Mouse (Mus musculus): ENCODE results near the gene Olfr1129. TPM values are rescaled to one million over a fixed set of nuclear protein-coding genes. Genes with fewer than 3 reads are reported as not detected.
"Not testable (repeated sequence)": the region's sequence is repeated elsewhere in the genome, so short reads cannot be mapped to it uniquely, and the experiment has no call there.

Gene Olfr1129
- not detected in 2 replicates for polyA plus RNA-seq (2012; rRNA removed)

GRCm38 (mm10) chr2:87573602-87574001 is at the start of gene Olfr1129:
Gene Olfr1129, plus strand, starts transcription at chr2:87573902.
- not testable (repeated sequence) for DNase-seq; H3K4me1 ChIP-seq (ENCODE audit: control insufficient read depth, insufficient read depth, low read length); H3K4me3 ChIP-seq (replicated peaks; ENCODE audit: extremely low read depth, low read depth, low read length)
- WGBS: 54% methylated on average over 1 of the region's 1 CpGs

- 25% methylated on average over 39 of the region's 39 CpGs for WGBS
- not testable (repeated sequence) for H3K4me3 ChIP-seq (replicated peaks; ENCODE audit: extremely low read depth, low read depth, low read length); H3K4me1 ChIP-seq (ENCODE audit: control insufficient read depth, insufficient read depth, low read length); DNase-seq
Observed at GRCm38 (mm10) chr2:87525899-87526616, 47.6 kb upstream of the Olfr1129 start.

- H3K4me3 ChIP-seq (replicated peaks; ENCODE audit: extremely low read depth, low read depth, low read length): no peak within 1 kb of the TSS
- H3K4me1 ChIP-seq (ENCODE audit: control insufficient read depth, insufficient read depth, low read length): no peaks in the 10 kb centered on the region
- no peak for TF ChIP-seq POLR2A (IDR thresholded peaks at IDR 0.05; ENCODE audit: borderline replicate concordance, extremely low read depth, low read depth, low read length)
- no peak for TF ChIP-seq CTCF (IDR thresholded peaks at IDR 0.05; ENCODE audit: insufficient read depth, low read length)
- DNase-seq: no peak
Observed at GRCm38 (mm10) chr2:87531496-87531895, 42.2 kb upstream of the Olfr1129 start, which contains the start of gene Olfr153. Gene Olfr153, plus strand, starts transcription at chr2:87531796.

GRCm38 (mm10) chr2:87534826-87535225 is 38.9 kb upstream of the Olfr1129 start:
- WGBS: 47% methylated on average over 2 of the region's 2 CpGs
- Histone ChIP-seq H3K4me3 (replicated peaks; ENCODE audit: extremely low read depth, low read depth, low read length) (no peak overlapping the region), H3K4me1 (ENCODE audit: control insufficient read depth, insufficient read depth, low read length) (no peaks in the 10 kb centered on the region)
- DNase-seq: no peak
- TF ChIP-seq POLR2A (IDR thresholded peaks at IDR 0.05; ENCODE audit: borderline replicate concordance, extremely low read depth, low read depth, low read length) (no peak), CTCF (IDR thresholded peaks at IDR 0.05; ENCODE audit: insufficient read depth, low read length) (no peak)

GRCm38 (mm10) chr2:87545442-87545841 is 28.3 kb upstream of the Olfr1129 start, which contains the start of gene Olfr1128:
Gene Olfr1128, minus strand, starts transcription at chr2:87545542.
- H3K4me1 ChIP-seq (ENCODE audit: control insufficient read depth, insufficient read depth, low read length): no peaks in the 10 kb centered on the region
- 75% methylated on average over 1 of the region's 1 CpGs for WGBS
- H3K4me3 ChIP-seq (replicated peaks; ENCODE audit: extremely low read depth, low read depth, low read length): no peak within 1 kb of the TSS
- DNase-seq: no peak
- no peak for TF ChIP-seq CTCF (IDR thresholded peaks at IDR 0.05; ENCODE audit: insufficient read depth, low read length)
- TF ChIP-seq POLR2A (IDR thresholded peaks at IDR 0.05; ENCODE audit: borderline replicate concordance, extremely low read depth, low read depth, low read length): no peak

- DNase-seq; H3K4me1 ChIP-seq (ENCODE audit: control insufficient read depth, insufficient read depth, low read length); H3K4me3 ChIP-seq (replicated peaks; ENCODE audit: extremely low read depth, low read depth, low read length): not testable (repeated sequence)
Observed at GRCm38 (mm10) chr2:87605912-87606311, 32.2 kb downstream of the Olfr1129 start, which contains the start of gene Olfr1130. Gene Olfr1130, plus strand, starts transcription at chr2:87606212.

GRCm38 (mm10) chr2:87626804-87627203 is 53.1 kb downstream of the Olfr1129 start, which contains the start of gene Olfr1131:
Gene Olfr1131, plus strand, starts transcription at chr2:87627104.
- DNase-seq: no peak
- Histone ChIP-seq H3K4me3 (replicated peaks; ENCODE audit: extremely low read depth, low read depth, low read length) (no peak within 1 kb of the TSS), H3K4me1 (ENCODE audit: control insufficient read depth, insufficient read depth, low read length) (no peaks in the 10 kb centered on the region)
- no peak for TF ChIP-seq CTCF (IDR thresholded peaks at IDR 0.05; ENCODE audit: insufficient read depth, low read length)
- no peak for TF ChIP-seq POLR2A (IDR thresholded peaks at IDR 0.05; ENCODE audit: borderline replicate concordance, extremely low read depth, low read depth, low read length)
- WGBS: 57% methylated on average over 3 of the region's 3 CpGs

Other genes with a start within 250 kb of the Olfr1129 start
- not detected in 2 replicates for gene Olfr1120, start 219.1 kb upstream of the Olfr1129 start, polyA plus RNA-seq (2012; rRNA removed)
- gene Olfr1121, start 204.0 kb upstream of the Olfr1129 start, polyA plus RNA-seq (2012; rRNA removed): not detected in 2 replicates
- gene Olfr1122, start 188.1 kb upstream of the Olfr1129 start, polyA plus RNA-seq (2012; rRNA removed): not detected in 2 replicates
- not detected in 2 replicates for gene Olfr1123, start 157.3 kb upstream of the Olfr1129 start, polyA plus RNA-seq (2012; rRNA removed)
- gene Olfr1124, start 143.6 kb upstream of the Olfr1129 start, polyA plus RNA-seq (2012; rRNA removed): not detected in 2 replicates
- gene Olfr1126, start 119.9 kb upstream of the Olfr1129 start, polyA plus RNA-seq (2012; rRNA removed): not detected in 2 replicates
- gene Pramel7, start 76.8 kb upstream of the Olfr1129 start, polyA plus RNA-seq (2012; rRNA removed): not detected in 2 replicates
- gene Pramel6, start 67.3 kb upstream of the Olfr1129 start, polyA plus RNA-seq (2012; rRNA removed): not detected in 2 replicates
- gene Olfr153, start 42.1 kb upstream of the Olfr1129 start, polyA plus RNA-seq (2012; rRNA removed): not detected in 2 replicates
- not detected in 2 replicates for gene Olfr1128, start 28.4 kb upstream of the Olfr1129 start, polyA plus RNA-seq (2012; rRNA removed)
- not detected in 2 replicates for gene Olfr1130, start 32.3 kb downstream of the Olfr1129 start, polyA plus RNA-seq (2012; rRNA removed)
- gene Olfr1131, start 53.2 kb downstream of the Olfr1129 start, polyA plus RNA-seq (2012; rRNA removed): not detected in 2 replicates
- gene Olfr1132, start 63.6 kb downstream of the Olfr1129 start, polyA plus RNA-seq (2012; rRNA removed): not detected in 2 replicates
- gene Olfr1133, start 73.5 kb downstream of the Olfr1129 start, polyA plus RNA-seq (2012; rRNA removed): not detected in 2 replicates
- not detected in 2 replicates for gene Olfr1134, start 84.6 kb downstream of the Olfr1129 start, polyA plus RNA-seq (2012; rRNA removed)
- gene Olfr1135, start 99.8 kb downstream of the Olfr1129 start, polyA plus RNA-seq (2012; rRNA removed): not detected in 2 replicates
- gene Olfr1136, start 120.0 kb downstream of the Olfr1129 start, polyA plus RNA-seq (2012; rRNA removed): not detected in 2 replicates
- not detected in 2 replicates for gene Olfr1137, start 139.3 kb downstream of the Olfr1129 start, polyA plus RNA-seq (2012; rRNA removed)
- gene Olfr1138, start 166.1 kb downstream of the Olfr1129 start, polyA plus RNA-seq (2012; rRNA removed): not detected in 2 replicates
- gene Olfr1140, start 169.8 kb downstream of the Olfr1129 start, polyA plus RNA-seq (2012; rRNA removed): not detected in 2 replicates
- gene Olfr1141, start 180.1 kb downstream of the Olfr1129 start, polyA plus RNA-seq (2012; rRNA removed): not detected in 2 replicates
- not detected in 2 replicates for gene Olfr152, start 205.6 kb downstream of the Olfr1129 start, polyA plus RNA-seq (2012; rRNA removed)
- gene Olfr1143, start 226.7 kb downstream of the Olfr1129 start, polyA plus RNA-seq (2012; rRNA removed): not detected in 2 replicates
- not detected in 2 replicates for gene Olfr1145, start 235.9 kb downstream of the Olfr1129 start, polyA plus RNA-seq (2012; rRNA removed)